Mouse (Mus musculus) midbrain, embryonic 15.5 days (tissue): ENCODE measurements around the gene Clk2. TPM values are rescaled to one million over a fixed set of nuclear protein-coding genes. Genes with fewer than 3 reads are reported as not detected.

Experiments
- ATAC-seq: fragments of 200-750 bp; cut with Nextera tagmentation; replicated peaks from 2 replicates; pipeline ENCODE4 v1.8.0; 2017; ENCODE audit warnings: moderate TSS enrichment
- H3K27ac ChIP-seq: fragments of 300-500 bp; sonication (generic); 2 replicates; pipeline ENCODE4 v1.5.1; 2015; ENCODE audit warnings: mild to moderate bottlenecking, inconsistent platforms
- H3K27me3 ChIP-seq: fragments of 300-500 bp; sonication (generic); replicated peaks from 2 replicates; pipeline ENCODE4 v1.6.1; 2015; ENCODE audit warnings: inconsistent platforms
- H3K36me3 ChIP-seq: fragments of 300-500 bp; sonication (generic); replicated peaks from 2 replicates; pipeline ENCODE4 v1.6.1; 2015; ENCODE audit warnings: inconsistent platforms
- H3K4me1 ChIP-seq: fragments of 300-500 bp; sonication (generic); 2 replicates; pipeline ENCODE4 v1.6.1; 2015; ENCODE audit warnings: inconsistent platforms
- H3K4me2 ChIP-seq: fragments of 300-500 bp; sonication (generic); 2 replicates; pipeline ENCODE4 v1.6.1; 2015; ENCODE audit warnings: inconsistent platforms, mild to moderate bottlenecking, moderate library complexity
- H3K4me3 ChIP-seq: fragments of 300-500 bp; sonication (generic); 2 replicates; pipeline ENCODE4 v1.5.1; 2015; ENCODE audit warnings: mild to moderate bottlenecking, inconsistent platforms
- H3K9ac ChIP-seq: fragments of 300-500 bp; sonication (generic); 2 replicates; pipeline ENCODE4 v1.6.1; 2015; ENCODE audit warnings: mild to moderate bottlenecking, inconsistent platforms
- H3K9me3 ChIP-seq: fragments of 300-500 bp; sonication (generic); 2 replicates; pipeline ENCODE4 v1.6.1; 2016; ENCODE audit warnings: inconsistent platforms
- WGBS: fragments of 180-500 bp; shearing (Covaris S2); methylation state at CpG from one replicate; pipeline ENCODE4 v1.1.7; 2015; ENCODE audit warnings: mixed read lengths; 5-methylcytosine and 5-hydroxymethylcytosine counted together
- polyA plus RNA-seq: library from polyadenylated mRNA; unstranded; fragments of >200 nt; fragmentation: Nextera tagmentation; extraction: Ambion mirVana; gene quantifications from 2 replicates; pipeline ENCODE4 v1.2.1, GENCODE M21; 2015

The Clk2 gene
- polyA plus RNA-seq, 1 experiment from 2014 or later = 22.4 TPM

DNA sequence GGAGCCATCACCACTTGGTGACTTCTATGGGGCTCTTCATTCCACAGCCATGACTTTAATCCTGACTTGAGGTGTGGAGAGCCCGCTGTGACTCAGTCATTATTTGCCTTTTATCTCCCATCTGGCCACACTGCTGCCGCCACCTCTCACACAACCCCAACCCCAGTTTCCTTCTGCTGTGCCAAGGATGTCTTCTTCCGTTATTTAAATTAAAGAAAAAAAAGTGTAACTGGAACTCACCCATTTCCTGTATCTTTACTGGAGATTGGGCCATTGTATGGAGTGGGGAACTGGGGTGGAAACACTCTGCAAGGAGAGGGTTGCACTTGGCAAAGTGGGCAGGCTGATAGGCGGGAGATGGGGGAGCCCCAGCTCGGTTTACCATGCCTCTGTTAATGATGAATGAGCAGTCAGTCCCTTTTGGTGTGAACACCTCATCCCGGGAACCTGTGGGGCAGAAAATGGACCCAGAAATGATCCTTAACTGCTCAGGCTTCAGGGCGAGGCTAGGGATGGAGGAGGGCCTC lies 18.0 kb downstream of the Clk2 start:
- Histone ChIP-seq H3K4me2 (peak overlapping the region; percentile 97), H3K27me3 (no peaks in the 10 kb centered on the region), H3K4me1 (peaks cover 44% of the 10 kb centered on the region), H3K4me3 (peak overlapping the region; percentile 73), H3K9me3 (no peaks in the 10 kb centered on the region), H3K27ac (peak overlapping the region; percentile 93), H3K36me3 (peaks cover 21% of the 10 kb centered on the region), H3K9ac (peak overlapping the region; percentile 89; the same call in 1 of the 2 replicates)
- WGBS = 58% methylated on average over 7 of the region's 7 CpGs
- ATAC-seq = peak; percentile 38

DNA sequence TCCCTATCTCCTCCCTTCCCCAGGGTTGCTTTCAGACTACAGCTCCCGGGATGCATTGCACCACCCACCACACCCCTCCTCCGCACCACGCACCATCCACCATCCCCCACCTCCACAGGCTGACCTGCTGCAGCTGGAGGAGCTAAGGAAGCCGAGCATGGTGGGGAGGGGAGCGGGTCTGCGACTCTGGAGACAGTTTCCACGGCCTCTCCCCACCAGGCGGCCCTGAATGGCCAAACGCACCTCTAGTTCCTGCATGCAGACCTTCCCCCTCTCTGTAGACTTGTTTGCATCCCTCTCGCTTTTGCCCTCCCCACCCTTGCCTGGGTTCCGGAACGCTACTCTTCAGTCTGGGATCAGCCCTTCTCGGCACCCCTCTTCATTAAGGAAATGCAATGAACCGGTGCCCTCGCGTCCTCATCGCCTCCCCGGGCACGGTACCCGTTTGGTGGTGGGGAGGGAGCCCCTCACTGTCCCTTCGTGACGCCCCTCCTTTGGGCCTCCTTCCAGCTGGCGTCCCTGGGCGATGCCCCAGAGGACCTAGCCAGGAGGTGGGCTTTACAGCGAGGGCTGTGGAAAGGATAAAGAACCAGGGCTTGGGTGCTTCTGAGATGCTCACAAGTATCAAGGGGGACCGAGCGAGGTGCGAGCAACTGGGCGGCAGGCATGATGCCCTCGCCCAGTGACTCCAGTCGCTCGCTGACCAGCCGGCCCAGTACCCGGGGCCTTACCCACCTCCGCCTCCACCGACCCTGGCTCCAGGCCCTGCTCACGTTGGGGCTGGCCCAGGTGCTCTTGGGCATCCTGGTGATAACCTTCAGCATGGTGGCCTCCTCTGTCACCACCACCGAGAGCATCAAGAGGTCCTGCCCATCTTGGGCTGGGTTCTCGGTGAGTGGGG lies 18.7 kb downstream of the Clk2 start, which contains the start of gene Fam189b:
Gene Fam189b, plus strand, starts transcription at position 86 of the 901 bp plus-strand sequence.
- ATAC-seq = peak; percentile 94
- H3K27ac ChIP-seq = peak within 1 kb of the TSS; percentile 93
- H3K27me3 ChIP-seq = no peaks in the 10 kb centered on the region
- H3K9me3 ChIP-seq = no peaks in the 10 kb centered on the region
- 6% methylated on average over 39 of the region's 39 CpGs for WGBS
- H3K4me1 ChIP-seq = peaks cover 38% of the 10 kb centered on the region
- peaks cover 21% of the 10 kb centered on the region for H3K36me3 ChIP-seq
- peak within 1 kb of the TSS; percentile 89 for H3K9ac ChIP-seq
- peak within 1 kb of the TSS; percentile 73 for H3K4me3 ChIP-seq
- peak within 1 kb of the TSS; percentile 97 for H3K4me2 ChIP-seq

DNA sequence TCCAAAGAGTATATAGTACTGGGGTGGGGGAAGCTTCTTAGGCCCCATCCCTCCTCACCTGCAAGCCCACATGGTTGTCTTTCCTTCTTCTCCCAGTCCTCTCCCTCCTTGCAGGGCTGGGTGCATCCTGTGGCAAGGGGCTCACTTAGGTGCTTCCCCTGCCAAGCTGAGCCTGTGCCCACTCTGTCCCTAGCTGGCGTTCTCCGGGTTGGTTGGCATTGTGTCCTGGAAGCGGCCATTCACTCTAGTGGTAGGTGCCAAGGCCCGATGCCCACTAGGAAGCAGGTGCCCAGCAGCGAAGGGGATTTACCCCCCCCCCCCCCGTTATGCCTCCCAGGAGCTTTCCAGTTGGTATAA lies 19.3 kb downstream of the Clk2 start:
- Histone ChIP-seq H3K4me1 (peaks cover 32% of the 10 kb centered on the region), H3K36me3 (peaks cover 23% of the 10 kb centered on the region), H3K9me3 (no peaks in the 10 kb centered on the region), H3K27ac (peak overlapping the region; percentile 93), H3K4me3 (peak overlapping the region; percentile 73), H3K9ac (peak overlapping the region; percentile 89), H3K27me3 (no peaks in the 10 kb centered on the region), H3K4me2 (peak overlapping the region; percentile 97)
- WGBS = 69% methylated on average over 6 of the region's 6 CpGs
- 0 out of 2 replicates have a peak, but pooled peaks have one; percentile 2 for ATAC-seq

DNA sequence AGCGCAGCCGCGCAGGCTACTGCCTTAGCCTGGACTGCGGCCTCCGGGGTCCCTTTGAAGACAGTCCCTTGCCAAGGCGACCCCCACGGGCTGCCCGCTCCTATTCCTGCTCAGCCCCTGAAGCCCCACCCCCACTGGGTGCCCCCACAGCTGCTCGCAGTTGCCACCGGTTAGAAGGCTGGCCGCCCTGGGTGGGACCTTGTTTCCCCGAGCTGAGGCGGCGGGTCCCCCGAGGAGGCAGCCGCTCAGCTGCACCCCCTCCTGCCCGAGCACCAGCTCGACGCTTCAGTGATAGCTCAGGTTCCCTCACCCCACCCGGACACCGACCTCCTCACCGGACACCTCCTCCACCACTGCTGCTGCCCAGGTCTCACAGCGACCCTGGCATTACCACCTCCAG lies 22.6 kb downstream of the Clk2 start:
- Histone ChIP-seq H3K9me3 (no peaks in the 10 kb centered on the region), H3K27me3 (no peaks in the 10 kb centered on the region), H3K27ac (no peak overlapping the region), H3K4me2 (no peak overlapping the region), H3K4me1 (peaks cover 25% of the 10 kb centered on the region), H3K9ac (no peak overlapping the region), H3K4me3 (no peak overlapping the region), H3K36me3 (peaks cover 3% of the 10 kb centered on the region; the same call in 1 of the 2 replicates)
- no peak for ATAC-seq
- 29% methylated on average over 23 of the region's 23 CpGs for WGBS

DNA sequence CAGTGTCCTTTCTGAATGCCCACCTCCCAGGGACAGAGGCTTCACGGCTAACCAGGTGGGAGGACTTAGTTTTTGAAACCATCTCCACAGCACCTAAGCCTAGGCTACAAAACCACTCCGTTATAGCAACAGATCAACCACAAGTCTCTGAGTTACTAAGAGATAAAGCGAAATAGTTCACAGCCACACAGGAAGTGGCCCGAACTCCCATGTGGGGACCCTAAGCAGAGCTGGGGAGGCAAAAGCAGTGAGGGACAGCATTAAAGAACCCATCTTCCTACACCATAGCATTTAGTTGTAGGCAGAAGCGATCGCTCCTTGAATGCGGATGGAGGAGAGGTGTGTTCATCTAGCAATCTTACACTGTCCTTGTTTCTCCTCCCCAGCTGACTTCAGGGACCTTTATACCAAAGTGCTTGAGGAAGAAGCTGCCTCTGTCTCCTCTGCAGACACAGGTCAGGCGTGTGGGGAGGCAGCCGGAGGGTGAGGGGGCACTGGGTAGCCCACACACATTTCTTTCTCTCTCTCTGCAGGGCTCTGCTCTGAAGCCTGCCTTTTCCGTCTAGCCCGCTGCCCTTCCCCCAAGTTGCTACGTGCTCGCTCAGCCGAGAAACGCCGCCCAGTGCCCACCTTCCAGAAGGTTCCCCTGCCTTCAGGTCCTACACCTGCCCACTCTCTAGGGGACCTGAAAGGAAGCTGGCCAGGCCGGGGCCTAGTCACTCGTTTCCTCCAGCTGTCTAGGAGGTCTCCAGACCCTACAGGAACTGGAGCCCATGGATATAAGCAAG lies 23.3 kb downstream of the Clk2 start:
- ATAC-seq = no peak
- Histone ChIP-seq H3K4me3 (no peak overlapping the region), H3K27ac (no peak overlapping the region), H3K4me2 (no peak overlapping the region), H3K36me3 (peaks cover 3% of the 10 kb centered on the region; the same call in 1 of the 2 replicates), H3K4me1 (peaks cover 23% of the 10 kb centered on the region), H3K9ac (no peak overlapping the region), H3K27me3 (no peaks in the 10 kb centered on the region), H3K9me3 (no peaks in the 10 kb centered on the region)
- WGBS = 66% methylated on average over 18 of the region's 18 CpGs

DNA sequence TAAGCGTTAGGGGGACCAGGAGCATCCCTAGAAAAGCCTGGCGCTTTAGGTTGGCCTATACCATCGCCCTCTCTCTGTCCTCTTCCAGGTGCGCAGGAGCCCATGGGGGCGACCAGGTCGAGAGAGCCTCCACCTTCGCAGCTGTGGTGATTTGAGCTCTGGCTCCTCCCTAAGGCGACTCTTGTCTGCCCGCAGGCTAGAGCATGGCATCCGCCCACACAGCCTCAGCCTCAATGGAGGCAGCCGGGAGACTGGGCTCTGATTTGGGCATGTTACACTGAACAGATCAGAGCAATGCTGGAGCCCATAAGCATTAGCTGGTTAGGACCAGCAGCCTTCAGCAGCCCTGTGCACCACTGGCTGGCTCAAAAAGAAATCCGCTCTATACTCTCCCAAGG lies 23.9 kb downstream of the Clk2 start:
- no peaks in the 10 kb centered on the region for H3K27me3 ChIP-seq
- ATAC-seq = no peak
- no peak overlapping the region for H3K27ac ChIP-seq
- no peak overlapping the region for H3K9ac ChIP-seq
- WGBS = 71% methylated on average over 12 of the region's 12 CpGs
- H3K4me2 ChIP-seq = no peak overlapping the region
- H3K4me3 ChIP-seq = no peak overlapping the region
- H3K36me3 ChIP-seq = peaks cover 3% of the 10 kb centered on the region; the same call in 1 of the 2 replicates
- no peaks in the 10 kb centered on the region for H3K9me3 ChIP-seq
- peaks cover 21% of the 10 kb centered on the region for H3K4me1 ChIP-seq

DNA sequence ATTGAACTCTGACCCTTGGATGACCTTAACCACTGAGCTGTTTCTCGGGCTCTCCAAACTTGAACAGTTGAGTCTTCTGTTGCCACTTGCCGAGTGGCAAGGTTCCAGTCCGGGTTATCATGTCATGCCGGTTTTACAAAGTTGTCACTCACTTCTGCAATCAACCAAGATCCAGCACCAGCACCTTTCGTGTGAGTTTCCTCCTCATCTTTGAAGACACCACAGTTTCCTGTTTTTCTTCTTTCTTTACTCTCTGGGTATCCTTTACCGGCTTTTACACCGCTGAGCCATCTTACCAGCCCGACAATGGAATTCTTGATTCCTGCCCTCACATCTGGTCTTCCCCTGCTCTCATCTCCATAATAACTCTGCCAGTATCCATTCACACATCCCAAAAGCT lies 25.8 kb downstream of the Clk2 start:
- Histone ChIP-seq H3K4me3 (no peak overlapping the region), H3K27me3 (no peaks in the 10 kb centered on the region), H3K4me2 (no peak overlapping the region), H3K9ac (no peak overlapping the region), H3K9me3 (no peaks in the 10 kb centered on the region), H3K36me3 (peaks cover 3% of the 10 kb centered on the region; the same call in 1 of the 2 replicates), H3K4me1 (0 out of 2 replicates have a peak, but pooled peaks cover 3% of the 10 kb centered on the region), H3K27ac (no peak overlapping the region)
- 86% methylated on average over 8 of the region's 8 CpGs for WGBS
- ATAC-seq = no peak

DNA sequence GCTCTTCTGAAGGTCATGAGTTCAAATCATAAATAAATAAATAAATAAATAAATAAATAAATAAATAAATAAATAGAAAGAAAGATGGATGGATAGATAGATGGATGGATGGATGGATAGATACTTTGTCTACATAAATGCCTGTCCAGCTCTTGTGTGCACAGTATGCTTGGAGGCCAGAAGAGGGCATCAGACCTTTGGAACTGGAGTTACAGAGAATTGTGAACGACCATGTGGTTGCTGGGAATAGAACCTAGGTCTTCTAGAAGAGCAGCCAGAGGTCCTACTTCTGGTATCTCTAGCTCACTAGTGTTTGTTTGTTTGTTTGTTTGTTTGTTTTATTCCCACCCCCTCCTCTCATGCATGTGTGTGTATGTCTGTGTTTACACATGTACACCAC lies 28.8 kb downstream of the Clk2 start:
- Histone ChIP-seq H3K9me3 (no peaks in the 10 kb centered on the region), H3K4me2 (no peak overlapping the region), H3K36me3 (0 out of 2 replicates have a peak, but pooled peaks cover 3% of the 10 kb centered on the region), H3K27ac (no peak overlapping the region), H3K9ac (no peak overlapping the region), H3K4me1 (peaks cover 10% of the 10 kb centered on the region), H3K27me3 (no peaks in the 10 kb centered on the region), H3K4me3 (no peak overlapping the region)
- no peak for ATAC-seq
- WGBS = 82% methylated on average over 1 of the region's 1 CpGs

DNA sequence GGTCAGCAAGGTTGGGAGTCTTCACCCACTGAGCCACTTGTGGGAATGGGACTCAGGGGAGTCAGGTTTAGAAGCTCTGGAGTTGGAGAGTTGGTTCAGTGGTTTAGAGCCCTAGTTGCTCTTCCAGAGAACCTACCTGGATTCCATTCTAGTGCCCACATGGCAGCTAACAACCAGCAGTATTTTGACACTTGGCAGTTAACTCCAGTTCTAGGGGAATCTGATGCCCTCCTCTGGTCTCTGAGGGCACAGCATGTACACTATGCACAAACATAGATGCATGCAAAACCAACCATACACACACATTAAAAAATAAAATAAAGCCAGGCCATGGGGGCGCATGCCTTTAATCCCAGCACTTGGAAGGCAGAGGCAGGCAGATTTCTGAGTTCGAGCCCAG lies 29.3 kb downstream of the Clk2 start:
- H3K9me3 ChIP-seq = no peaks in the 10 kb centered on the region
- no peak overlapping the region for H3K4me3 ChIP-seq
- no peak overlapping the region for H3K27ac ChIP-seq
- ATAC-seq = no peak
- H3K4me1 ChIP-seq = peaks cover 10% of the 10 kb centered on the region
- H3K9ac ChIP-seq = no peak overlapping the region
- 93% methylated on average over 2 of the region's 2 CpGs for WGBS
- 0 out of 2 replicates have a peak, but pooled peaks cover 1% of the 10 kb centered on the region for H3K36me3 ChIP-seq
- no peak overlapping the region for H3K4me2 ChIP-seq
- H3K27me3 ChIP-seq = no peaks in the 10 kb centered on the region

DNA sequence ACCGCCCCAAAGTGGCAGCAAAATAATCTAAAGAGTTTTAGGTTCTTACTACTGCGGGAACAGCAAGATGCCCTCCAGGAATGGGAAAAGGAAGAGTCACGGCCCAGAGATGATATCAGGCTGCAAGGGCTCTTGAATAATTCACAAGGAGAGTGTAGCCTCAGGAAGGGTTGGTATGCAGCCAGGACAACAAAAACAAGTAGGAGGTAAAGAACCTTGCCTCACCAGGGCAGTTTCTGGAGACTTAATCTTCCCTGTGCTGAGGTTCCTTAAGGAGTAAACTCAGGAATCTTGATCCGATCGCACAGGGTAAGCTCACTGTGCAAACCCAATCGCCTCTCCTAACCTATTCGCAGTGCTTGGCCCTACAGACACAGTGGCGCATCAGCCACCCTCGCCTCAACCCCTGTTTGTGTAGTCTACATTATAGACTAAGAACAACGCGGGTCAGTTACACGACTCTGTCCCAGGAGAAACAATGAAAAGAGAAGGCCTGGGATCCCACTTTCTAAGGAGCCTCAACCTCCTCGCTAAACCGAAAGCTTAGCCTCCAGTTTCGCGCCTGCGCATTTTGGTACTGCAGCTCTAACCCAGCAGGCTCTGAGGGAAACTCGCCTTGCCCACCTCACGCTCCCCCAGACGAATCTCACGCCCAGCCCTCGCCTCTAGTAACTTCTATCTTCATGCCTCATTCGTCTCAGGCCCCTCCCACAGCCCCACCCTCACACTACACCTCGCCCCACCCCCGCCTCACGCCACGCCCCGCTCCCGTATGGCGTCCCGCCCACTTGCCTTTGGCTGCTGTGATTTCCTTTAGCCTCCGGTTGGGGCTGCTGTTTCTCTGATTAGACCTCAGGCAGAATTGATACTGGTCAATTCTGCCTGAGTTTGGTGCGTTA lies 31.6 kb downstream of the Clk2 start:
- WGBS = 5% methylated on average over 33 of the region's 33 CpGs
- Histone ChIP-seq H3K27ac (peak overlapping the region; percentile 69), H3K4me3 (peak overlapping the region; percentile 37), H3K36me3 (no peaks in the 10 kb centered on the region), H3K4me1 (peaks cover 10% of the 10 kb centered on the region), H3K4me2 (peak overlapping the region; percentile 55), H3K27me3 (no peaks in the 10 kb centered on the region), H3K9ac (peak overlapping the region; percentile 40), H3K9me3 (no peaks in the 10 kb centered on the region)
- ATAC-seq = peak; percentile 93

DNA sequence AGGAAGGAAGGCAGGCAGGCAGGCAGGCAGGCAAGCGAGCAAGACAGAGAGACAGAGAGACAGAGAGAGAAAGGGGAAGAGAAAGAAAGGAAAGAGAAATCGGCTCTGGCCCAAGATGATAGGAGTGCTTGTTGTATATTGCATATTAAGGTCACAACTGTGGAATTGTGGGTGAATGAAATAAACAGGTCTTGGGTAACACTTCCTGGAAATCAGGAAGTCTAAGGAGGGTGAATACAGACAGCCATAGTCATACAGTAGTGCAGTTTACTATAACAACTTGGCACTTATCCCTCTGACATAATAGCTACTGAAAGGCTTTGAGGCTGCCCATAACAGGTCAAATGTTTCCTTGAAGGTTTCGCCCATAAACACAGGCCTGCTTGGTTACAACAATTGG lies 35.2 kb downstream of the Clk2 start:
- Histone ChIP-seq H3K9ac (no peak overlapping the region), H3K4me2 (no peak overlapping the region), H3K27ac (no peak overlapping the region), H3K9me3 (no peaks in the 10 kb centered on the region), H3K27me3 (no peaks in the 10 kb centered on the region), H3K4me3 (no peak overlapping the region), H3K4me1 (peaks cover 16% of the 10 kb centered on the region), H3K36me3 (no peaks in the 10 kb centered on the region)
- 82% methylated on average over 3 of the region's 3 CpGs for WGBS
- no peak for ATAC-seq
